Mouse (Mus musculus): Measurements from ENCODE around the gene Phc1. TPM values are rescaled to one million over a fixed set of nuclear protein-coding genes. Genes with fewer than 3 reads are reported as not detected.
"Not testable (repeated sequence)": the region's sequence is repeated elsewhere in the genome, so short reads cannot be mapped to it uniquely, and the experiment has no call there.

The Phc1 gene
- polyA plus RNA-seq, 1 experiment from 2014 or later = 21.1 TPM

GRCm38 (mm10) chr6:122366287-122366686, 25.9 kb upstream of the Phc1 start:
- Histone ChIP-seq H3K9me3 (ENCODE audit: control insufficient read depth, low read length) (no peaks in the 10 kb centered on the region), H3K4me2 (ENCODE audit: low read length) (no peak overlapping the region), H3K27ac (ENCODE audit: low read depth, low read length) (no peak overlapping the region), H3K36me3 (ENCODE audit: control insufficient read depth, insufficient read depth, low read length) (no peaks in the 10 kb centered on the region), H3K9ac (ENCODE audit: low read depth, low read length) (no peak overlapping the region), H3K4me1 (ENCODE audit: control insufficient read depth, insufficient read depth, low read depth, low read length) (no peaks in the 10 kb centered on the region), H3K27me3 (replicated peaks; ENCODE audit: control insufficient read depth, insufficient read depth, low read length) (no peaks in the 10 kb centered on the region), H3K4me3 (ENCODE audit: low read length) (no peak overlapping the region)
- no peak for ATAC-seq
- WGBS = 42% methylated on average over 2 of the region's 2 CpGs

GRCm38 (mm10) chr6:122365706-122366105, 25.3 kb upstream of the Phc1 start:
- 59% methylated on average over 3 of the region's 3 CpGs for WGBS
- no peaks in the 10 kb centered on the region for H3K9me3 ChIP-seq (ENCODE audit: control insufficient read depth, low read length)
- no peaks in the 10 kb centered on the region for H3K36me3 ChIP-seq (ENCODE audit: control insufficient read depth, insufficient read depth, low read length)
- H3K9ac ChIP-seq (ENCODE audit: low read depth, low read length) = no peak overlapping the region
- H3K27me3 ChIP-seq (replicated peaks; ENCODE audit: control insufficient read depth, insufficient read depth, low read length) = no peaks in the 10 kb centered on the region
- no peak overlapping the region for H3K27ac ChIP-seq (ENCODE audit: low read depth, low read length)
- no peak overlapping the region for H3K4me2 ChIP-seq (ENCODE audit: low read length)
- ATAC-seq = no peak
- H3K4me1 ChIP-seq (ENCODE audit: control insufficient read depth, insufficient read depth, low read depth, low read length) = no peaks in the 10 kb centered on the region
- no peak overlapping the region for H3K4me3 ChIP-seq (ENCODE audit: low read length)

- Histone ChIP-seq H3K27me3 (replicated peaks; ENCODE audit: control insufficient read depth, insufficient read depth, low read length) (no peaks in the 10 kb centered on the region), H3K4me3 (ENCODE audit: low read length) (no peak overlapping the region), H3K27ac (ENCODE audit: low read depth, low read length) (no peak overlapping the region), H3K4me1 (ENCODE audit: control insufficient read depth, insufficient read depth, low read depth, low read length) (no peaks in the 10 kb centered on the region), H3K9ac (ENCODE audit: low read depth, low read length) (no peak overlapping the region), H3K4me2 (ENCODE audit: low read length) (no peak overlapping the region), H3K36me3 (ENCODE audit: control insufficient read depth, insufficient read depth, low read length) (no peaks in the 10 kb centered on the region), H3K9me3 (ENCODE audit: control insufficient read depth, low read length) (no peaks in the 10 kb centered on the region)
- 87% methylated on average over 1 of the region's 1 CpGs for WGBS
- ATAC-seq = no peak
Measured at GRCm38 (mm10) chr6:122357089-122357488, 16.7 kb upstream of the Phc1 start.

GRCm38 (mm10) chr6:122355909-122356308, 15.5 kb upstream of the Phc1 start:
- ATAC-seq = no peak
- 61% methylated on average over 9 of the region's 9 CpGs for WGBS
- Histone ChIP-seq H3K4me2 (ENCODE audit: low read length) (no peak overlapping the region), H3K9me3 (ENCODE audit: control insufficient read depth, low read length) (no peaks in the 10 kb centered on the region), H3K27ac (ENCODE audit: low read depth, low read length) (no peak overlapping the region), H3K36me3 (ENCODE audit: control insufficient read depth, insufficient read depth, low read length) (no peaks in the 10 kb centered on the region), H3K4me1 (ENCODE audit: control insufficient read depth, insufficient read depth, low read depth, low read length) (no peaks in the 10 kb centered on the region), H3K9ac (ENCODE audit: low read depth, low read length) (no peak overlapping the region), H3K27me3 (replicated peaks; ENCODE audit: control insufficient read depth, insufficient read depth, low read length) (no peaks in the 10 kb centered on the region), H3K4me3 (ENCODE audit: low read length) (no peak overlapping the region)

GRCm38 (mm10) chr6:122347326-122347725, 7.0 kb upstream of the Phc1 start:
- not testable (repeated sequence) for ATAC-seq; H3K9ac ChIP-seq (ENCODE audit: low read depth, low read length); H3K36me3 ChIP-seq (ENCODE audit: control insufficient read depth, insufficient read depth, low read length); H3K27me3 ChIP-seq (replicated peaks; ENCODE audit: control insufficient read depth, insufficient read depth, low read length); H3K9me3 ChIP-seq (ENCODE audit: control insufficient read depth, low read length); H3K4me3 ChIP-seq (ENCODE audit: low read length); H3K27ac ChIP-seq (ENCODE audit: low read depth, low read length); H3K4me1 ChIP-seq (ENCODE audit: control insufficient read depth, insufficient read depth, low read depth, low read length); H3K4me2 ChIP-seq (ENCODE audit: low read length)
- 54% methylated on average over 1 of the region's 1 CpGs for WGBS

GRCm38 (mm10) chr6:122346399-122346798, 6.0 kb upstream of the Phc1 start:
- Histone ChIP-seq H3K9me3 (ENCODE audit: control insufficient read depth, low read length) (no peaks in the 10 kb centered on the region), H3K9ac (ENCODE audit: low read depth, low read length) (no peak overlapping the region), H3K4me1 (ENCODE audit: control insufficient read depth, insufficient read depth, low read depth, low read length) (no peaks in the 10 kb centered on the region), H3K4me2 (ENCODE audit: low read length) (no peak overlapping the region), H3K27me3 (replicated peaks; ENCODE audit: control insufficient read depth, insufficient read depth, low read length) (no peaks in the 10 kb centered on the region), H3K36me3 (ENCODE audit: control insufficient read depth, insufficient read depth, low read length) (no peaks in the 10 kb centered on the region), H3K27ac (ENCODE audit: low read depth, low read length) (no peak overlapping the region), H3K4me3 (ENCODE audit: low read length) (no peak overlapping the region)
- ATAC-seq = no peak
- WGBS = 83% methylated on average over 6 of the region's 7 CpGs

- WGBS = 85% methylated on average over 6 of the region's 6 CpGs
- ATAC-seq = no peak
Measured at GRCm38 (mm10) chr6:122345731-122346130, 5.4 kb upstream of the Phc1 start.

GRCm38 (mm10) chr6:122344386-122345116, 4.2 kb upstream of the Phc1 start:
- no peak overlapping the region for H3K27ac ChIP-seq (ENCODE audit: low read depth, low read length)
- no peak overlapping the region for H3K4me2 ChIP-seq (ENCODE audit: low read length)
- 52% methylated on average over 9 of the region's 9 CpGs for WGBS
- H3K4me1 ChIP-seq (ENCODE audit: control insufficient read depth, insufficient read depth, low read depth, low read length) = peaks cover 4% of the 10 kb centered on the region; the same call in 1 of the 2 replicates
- no peaks in the 10 kb centered on the region for H3K36me3 ChIP-seq (ENCODE audit: control insufficient read depth, insufficient read depth, low read length)
- no peak overlapping the region for H3K4me3 ChIP-seq (ENCODE audit: low read length)
- ATAC-seq = no peak
- H3K27me3 ChIP-seq (replicated peaks; ENCODE audit: control insufficient read depth, insufficient read depth, low read length) = no peaks in the 10 kb centered on the region
- H3K9ac ChIP-seq (ENCODE audit: low read depth, low read length) = no peak overlapping the region
- no peaks in the 10 kb centered on the region for H3K9me3 ChIP-seq (ENCODE audit: control insufficient read depth, low read length)

More at GRCm38 (mm10) chr6:122345731-122346130, 5.4 kb upstream of the Phc1 start:
- Histone ChIP-seq H3K36me3 (ENCODE audit: control insufficient read depth, insufficient read depth, low read length) (no peaks in the 10 kb centered on the region), H3K9me3 (ENCODE audit: control insufficient read depth, low read length) (no peaks in the 10 kb centered on the region), H3K4me2 (ENCODE audit: low read length) (no peak overlapping the region), H3K4me3 (ENCODE audit: low read length) (no peak overlapping the region), H3K9ac (ENCODE audit: low read depth, low read length) (no peak overlapping the region), H3K27ac (ENCODE audit: low read depth, low read length) (no peak overlapping the region), H3K27me3 (replicated peaks; ENCODE audit: control insufficient read depth, insufficient read depth, low read length) (no peaks in the 10 kb centered on the region), H3K4me1 (ENCODE audit: control insufficient read depth, insufficient read depth, low read depth, low read length) (peaks cover 4% of the 10 kb centered on the region; the same call in 1 of the 2 replicates)

GRCm38 (mm10) chr6:122343719-122344118, 3.4 kb upstream of the Phc1 start:
- Histone ChIP-seq H3K36me3 (ENCODE audit: control insufficient read depth, insufficient read depth, low read length) (no peaks in the 10 kb centered on the region), H3K27ac (ENCODE audit: low read depth, low read length) (no peak overlapping the region), H3K4me2 (ENCODE audit: low read length) (no peak overlapping the region), H3K4me1 (ENCODE audit: control insufficient read depth, insufficient read depth, low read depth, low read length) (peaks cover 4% of the 10 kb centered on the region), H3K9ac (ENCODE audit: low read depth, low read length) (no peak overlapping the region), H3K9me3 (ENCODE audit: control insufficient read depth, low read length) (no peaks in the 10 kb centered on the region), H3K27me3 (replicated peaks; ENCODE audit: control insufficient read depth, insufficient read depth, low read length) (no peaks in the 10 kb centered on the region), H3K4me3 (ENCODE audit: low read length) (no peak overlapping the region)
- WGBS = 67% methylated on average over 10 of the region's 10 CpGs
- ATAC-seq = no peak

Measured in hindbrain, embryonic 16.5 days (tissue).